Mouse (Mus musculus): ENCODE results near the gene Tbxas1. TPM values are rescaled to one million over a fixed set of nuclear protein-coding genes. Genes with fewer than 3 reads are reported as not detected.

The Tbxas1 gene
- polyA plus RNA-seq, 1 experiment from 2014 or later, result 3.4 TPM

DNA sequence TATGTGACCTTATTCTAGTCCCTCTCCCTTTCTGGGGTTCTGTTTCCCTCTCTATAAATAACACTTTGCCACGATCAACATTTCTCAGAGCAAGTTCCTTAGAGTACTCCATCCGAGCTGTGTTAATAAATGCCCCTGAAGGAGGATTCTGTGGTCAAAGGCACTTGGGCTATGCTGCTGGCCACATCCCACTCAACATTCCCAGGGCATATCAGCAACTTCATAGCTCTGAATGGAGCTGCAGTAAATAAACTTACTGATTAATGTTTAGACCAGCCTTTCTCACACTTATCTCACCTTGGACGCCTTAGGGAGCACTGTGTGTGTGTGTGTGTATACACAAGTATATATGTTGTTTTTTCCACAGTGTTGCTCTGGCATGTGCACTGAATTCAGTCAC is 42.2 kb downstream of the Tbxas1 start:
- Histone ChIP-seq H3K4me3 (no peak overlapping the region), H3K27ac (peak overlapping the region; percentile 6; the same call in 1 of the 2 replicates), H3K36me3 (no peaks in the 10 kb centered on the region), H3K4me2 (no peak overlapping the region), H3K4me1 (peaks cover 33% of the 10 kb centered on the region), H3K9me3 (no peaks in the 10 kb centered on the region), H3K9ac (no peak overlapping the region), H3K27me3 (no peaks in the 10 kb centered on the region)
- no peak for ATAC-seq (ENCODE audit: borderline replicate concordance, extremely low read depth, low FRiP score, low TSS enrichment)
- 35% methylated on average over 3 of the region's 3 CpGs for WGBS

DNA sequence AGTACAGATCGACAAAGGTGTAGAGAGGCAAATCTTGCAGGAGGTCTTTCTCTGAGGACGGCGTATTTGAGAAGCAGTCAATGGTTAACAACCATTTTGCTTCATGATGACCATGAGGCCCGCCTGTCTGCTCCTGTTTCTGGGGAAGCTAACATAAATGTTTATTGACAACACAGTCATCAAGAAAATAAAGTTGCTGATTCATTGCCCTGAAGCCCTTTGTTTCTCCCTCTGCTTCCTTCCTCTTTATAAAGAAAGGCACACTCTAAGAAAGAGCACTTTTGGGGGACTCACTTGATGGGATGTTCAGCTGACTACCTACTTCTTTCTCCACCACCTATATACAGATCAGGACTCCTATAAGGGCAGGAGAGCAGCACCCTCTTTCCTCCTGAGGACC is 43.5 kb downstream of the Tbxas1 start:
- Histone ChIP-seq H3K27ac (peak overlapping the region; percentile 78), H3K4me3 (no peak overlapping the region), H3K4me2 (no peak overlapping the region), H3K9me3 (no peaks in the 10 kb centered on the region), H3K4me1 (peaks cover 27% of the 10 kb centered on the region), H3K27me3 (no peaks in the 10 kb centered on the region), H3K9ac (no peak overlapping the region), H3K36me3 (no peaks in the 10 kb centered on the region)
- ATAC-seq (ENCODE audit: borderline replicate concordance, extremely low read depth, low FRiP score, low TSS enrichment), result no peak
- 75% methylated on average over 4 of the region's 4 CpGs for WGBS

DNA sequence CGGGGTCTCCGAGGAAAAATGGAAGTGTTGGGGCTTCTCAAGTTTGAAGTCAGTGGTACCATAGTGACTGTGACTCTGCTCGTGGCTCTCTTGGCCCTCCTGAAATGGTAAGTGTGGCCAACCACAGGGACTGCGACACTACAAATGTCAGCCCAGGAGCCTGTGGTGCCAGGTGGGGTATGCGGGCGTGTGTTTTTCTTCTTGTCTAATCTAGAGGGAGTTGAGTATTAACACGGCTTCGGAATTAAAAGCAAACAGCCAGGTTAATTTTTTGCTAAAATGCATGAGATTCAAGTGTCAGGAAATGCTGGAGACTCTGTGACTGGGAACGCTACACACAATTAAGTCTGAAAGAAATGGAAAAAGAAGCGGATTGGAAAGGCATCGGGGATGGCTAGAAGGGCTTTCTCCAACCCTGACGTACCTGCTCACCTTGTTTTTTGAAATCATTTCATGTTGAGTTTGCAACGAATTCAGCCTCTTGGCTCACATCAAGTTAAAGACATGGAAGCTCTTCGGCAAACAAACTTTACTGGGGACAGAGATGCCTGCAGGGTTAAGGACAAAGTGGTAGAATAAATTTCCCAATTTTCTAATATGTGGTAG is 44.0 kb downstream of the Tbxas1 start:
- H3K9me3 ChIP-seq, result no peaks in the 10 kb centered on the region
- ATAC-seq (ENCODE audit: borderline replicate concordance, extremely low read depth, low FRiP score, low TSS enrichment), result no peak
- no peak overlapping the region for H3K4me3 ChIP-seq
- H3K27ac ChIP-seq, result peak overlapping the region; percentile 78
- H3K27me3 ChIP-seq, result no peaks in the 10 kb centered on the region
- peaks cover 27% of the 10 kb centered on the region for H3K4me1 ChIP-seq
- no peaks in the 10 kb centered on the region for H3K36me3 ChIP-seq
- H3K9ac ChIP-seq, result no peak overlapping the region
- WGBS, result 57% methylated on average over 14 of the region's 14 CpGs
- no peak overlapping the region for H3K4me2 ChIP-seq

DNA sequence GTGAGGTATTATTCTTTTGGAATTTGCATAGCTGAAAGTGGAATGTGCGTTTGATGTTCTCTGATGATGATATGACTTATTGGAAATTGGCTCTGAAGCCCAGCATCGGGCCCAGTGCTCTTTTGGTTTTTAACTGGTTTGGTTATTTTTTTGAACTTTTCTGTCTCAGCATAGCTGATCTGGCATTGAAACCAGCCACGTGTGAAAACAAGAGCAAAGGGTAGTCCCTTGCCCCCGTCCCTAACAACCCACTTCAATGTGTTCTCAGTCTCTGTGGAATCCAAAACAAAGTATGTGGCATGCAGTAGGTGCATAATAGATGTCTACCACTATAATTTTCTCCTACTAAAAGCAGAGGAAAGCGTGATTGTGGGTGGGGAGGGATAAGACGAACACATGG is 44.9 kb downstream of the Tbxas1 start:
- Histone ChIP-seq H3K4me3 (no peak overlapping the region), H3K9ac (no peak overlapping the region), H3K27me3 (no peaks in the 10 kb centered on the region), H3K9me3 (no peaks in the 10 kb centered on the region), H3K36me3 (no peaks in the 10 kb centered on the region), H3K4me2 (no peak overlapping the region), H3K4me1 (peaks cover 27% of the 10 kb centered on the region), H3K27ac (peak overlapping the region; percentile 78; the same call in 1 of the 2 replicates)
- 74% methylated on average over 6 of the region's 6 CpGs for WGBS
- no peak for ATAC-seq (ENCODE audit: borderline replicate concordance, extremely low read depth, low FRiP score, low TSS enrichment)

DNA sequence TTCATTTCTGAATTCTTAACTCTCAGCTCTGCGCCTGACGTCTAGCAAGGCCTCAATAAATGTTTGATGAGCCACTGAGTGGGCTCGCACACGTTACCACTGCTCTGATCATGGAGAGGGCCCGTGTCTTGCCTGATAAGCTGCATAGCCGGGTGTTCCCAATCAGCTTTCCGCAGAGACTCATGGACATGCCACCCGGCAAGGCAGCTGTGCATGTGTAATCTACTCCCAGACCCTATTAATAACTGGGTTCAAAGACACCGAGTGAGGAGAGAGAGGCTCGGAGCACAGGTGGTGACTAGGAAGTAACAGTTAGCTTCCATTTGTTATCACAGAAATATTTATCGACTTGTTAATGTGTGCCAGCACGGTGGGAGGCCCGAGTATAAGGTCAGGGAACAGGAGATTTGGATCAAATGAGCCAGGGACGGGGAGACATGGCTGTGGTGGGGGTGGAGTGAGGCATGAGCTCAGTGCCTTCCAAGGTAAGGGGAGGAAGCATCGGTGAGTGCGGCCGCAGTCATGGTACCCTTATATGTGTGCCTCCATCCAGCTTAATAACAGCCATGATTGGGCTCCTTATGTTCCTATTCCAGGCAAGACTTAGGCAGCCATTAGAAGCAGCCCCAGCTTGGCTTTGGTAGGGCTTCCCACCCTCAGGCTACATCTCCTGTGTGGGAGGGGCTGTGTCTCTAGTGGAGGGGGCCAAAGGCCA is 46.0 kb downstream of the Tbxas1 start:
- Histone ChIP-seq H3K4me2 (no peak overlapping the region), H3K27me3 (no peaks in the 10 kb centered on the region), H3K9me3 (no peaks in the 10 kb centered on the region), H3K27ac (peak overlapping the region; percentile 42; the same call in 1 of the 2 replicates), H3K4me3 (no peak overlapping the region), H3K4me1 (peaks cover 24% of the 10 kb centered on the region), H3K36me3 (no peaks in the 10 kb centered on the region), H3K9ac (no peak overlapping the region)
- 39% methylated on average over 17 of the region's 17 CpGs for WGBS
- no peak for ATAC-seq (ENCODE audit: borderline replicate concordance, extremely low read depth, low FRiP score, low TSS enrichment)

DNA sequence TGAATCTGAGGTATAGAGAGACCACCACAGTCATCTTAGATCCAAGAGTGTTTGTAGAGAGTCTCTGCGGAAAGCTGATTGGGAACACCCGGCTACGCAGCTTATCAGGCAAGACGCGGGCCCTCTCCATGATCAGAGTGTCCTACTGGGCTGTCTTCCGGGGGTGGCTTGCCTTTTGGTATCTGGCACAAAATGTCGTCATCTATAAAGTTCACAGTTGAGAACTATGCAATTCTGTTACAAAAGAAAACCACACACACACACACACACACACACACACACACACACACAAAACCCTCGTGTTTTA is 46.6 kb downstream of the Tbxas1 start:
- ATAC-seq (ENCODE audit: borderline replicate concordance, extremely low read depth, low FRiP score, low TSS enrichment), result no peak
- H3K4me2 ChIP-seq, result no peak overlapping the region
- H3K4me3 ChIP-seq, result no peak overlapping the region
- H3K9me3 ChIP-seq, result no peaks in the 10 kb centered on the region
- H3K9ac ChIP-seq, result no peak overlapping the region
- H3K36me3 ChIP-seq, result no peaks in the 10 kb centered on the region
- no peak overlapping the region for H3K27ac ChIP-seq
- H3K4me1 ChIP-seq, result peaks cover 23% of the 10 kb centered on the region
- 75% methylated on average over 8 of the region's 8 CpGs for WGBS
- H3K27me3 ChIP-seq, result no peaks in the 10 kb centered on the region

DNA sequence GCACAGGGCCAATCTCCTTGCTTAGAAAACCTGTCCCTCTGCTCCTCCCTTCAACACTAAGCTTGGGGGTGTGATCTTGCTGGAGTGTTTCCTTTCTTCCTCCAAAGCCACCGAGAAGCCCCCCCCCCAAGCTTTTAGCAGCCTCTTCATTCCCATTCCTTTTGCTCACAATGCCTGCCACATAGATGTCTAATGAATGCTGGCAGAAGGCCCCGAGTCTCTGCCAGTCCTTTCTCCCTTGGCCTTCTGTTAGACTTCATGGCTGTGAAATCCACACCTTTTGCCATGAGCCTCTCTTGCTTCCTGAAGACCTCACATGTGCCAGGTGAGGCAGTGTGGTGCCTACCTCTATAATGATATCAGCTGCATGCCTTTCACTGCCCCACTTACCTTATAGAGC is 47.3 kb downstream of the Tbxas1 start:
- no peak overlapping the region for H3K4me3 ChIP-seq
- no peak overlapping the region for H3K9ac ChIP-seq
- no peaks in the 10 kb centered on the region for H3K9me3 ChIP-seq
- H3K36me3 ChIP-seq, result no peaks in the 10 kb centered on the region
- no peak overlapping the region for H3K27ac ChIP-seq
- no peak for ATAC-seq (ENCODE audit: borderline replicate concordance, extremely low read depth, low FRiP score, low TSS enrichment)
- no peaks in the 10 kb centered on the region for H3K27me3 ChIP-seq
- WGBS, result 52% methylated on average over 2 of the region's 2 CpGs
- H3K4me2 ChIP-seq, result no peak overlapping the region
- H3K4me1 ChIP-seq, result peaks cover 19% of the 10 kb centered on the region

DNA sequence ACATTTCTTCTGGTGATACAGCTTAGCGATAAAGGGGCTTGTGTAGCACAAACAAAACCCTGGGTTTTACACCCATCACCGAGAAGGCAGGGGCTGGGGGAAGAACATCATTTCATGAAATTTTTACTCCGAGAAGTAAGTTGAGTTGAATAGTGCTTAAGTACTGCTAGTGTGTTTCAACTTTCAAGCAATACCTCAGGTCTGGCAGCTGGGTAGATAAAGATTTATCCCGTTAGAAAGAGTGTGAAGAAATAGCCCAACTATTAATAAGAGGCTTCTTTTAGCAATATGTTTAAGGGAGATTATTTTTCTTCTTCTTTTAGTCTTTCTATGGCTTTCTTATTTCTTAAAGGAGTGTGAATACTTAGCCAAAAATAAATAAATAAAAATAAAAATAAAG is 48.2 kb downstream of the Tbxas1 start:
- H3K9ac ChIP-seq, result no peak overlapping the region
- peak overlapping the region; percentile 76 for H3K27ac ChIP-seq
- no peaks in the 10 kb centered on the region for H3K9me3 ChIP-seq
- H3K4me2 ChIP-seq, result no peak overlapping the region
- peaks cover 14% of the 10 kb centered on the region; the same call in 1 of the 2 replicates for H3K4me1 ChIP-seq
- ATAC-seq (ENCODE audit: borderline replicate concordance, extremely low read depth, low FRiP score, low TSS enrichment), result no peak
- H3K4me3 ChIP-seq, result no peak overlapping the region
- WGBS, result 62% methylated on average over 4 of the region's 4 CpGs
- no peaks in the 10 kb centered on the region for H3K27me3 ChIP-seq
- H3K36me3 ChIP-seq, result no peaks in the 10 kb centered on the region

DNA sequence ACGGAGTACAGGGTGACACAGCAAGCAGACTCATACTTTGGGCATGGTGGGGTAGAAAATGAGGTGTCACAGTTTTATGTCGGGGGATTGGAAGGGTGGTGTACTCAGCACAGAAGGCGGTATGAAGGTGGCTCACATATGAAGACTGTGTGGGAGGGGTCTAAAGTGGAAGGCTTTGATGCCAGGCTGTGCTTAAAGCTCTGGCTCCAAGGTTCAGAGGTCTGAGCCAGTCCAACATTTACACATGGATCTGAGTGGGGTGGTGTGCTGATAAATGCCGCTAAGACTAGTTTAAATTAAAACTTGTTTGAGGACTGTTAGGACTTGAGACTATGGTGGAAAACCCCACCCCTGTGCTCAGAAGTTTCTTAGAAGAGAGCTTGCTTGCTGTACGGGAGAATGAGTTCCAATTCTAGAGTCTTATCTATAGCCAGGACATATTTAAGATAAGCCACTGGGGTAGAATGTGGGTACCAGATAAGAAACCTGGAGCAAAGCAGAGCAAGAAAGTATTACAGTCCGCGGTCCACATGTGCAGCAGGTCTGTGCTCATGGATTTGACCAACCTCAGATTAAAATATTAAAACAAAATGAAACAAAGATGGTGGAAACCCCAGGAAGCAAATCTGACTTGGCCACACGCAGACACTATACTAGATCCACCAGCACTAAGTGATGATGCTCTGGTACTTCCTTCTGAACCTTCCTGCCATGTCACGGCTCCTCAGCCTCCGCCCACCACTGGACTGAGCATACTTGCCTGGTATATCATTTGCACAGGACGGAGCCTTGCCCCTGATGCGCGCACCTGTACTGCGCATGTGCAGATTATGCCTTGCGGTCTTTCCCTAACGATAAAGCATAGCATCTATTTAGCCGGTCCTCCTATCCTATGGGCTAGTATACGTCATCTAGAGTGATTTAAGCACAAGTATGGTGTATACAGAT is 48.9 kb downstream of the Tbxas1 start:
- H3K4me1 ChIP-seq, result peaks cover 7% of the 10 kb centered on the region; the same call in 1 of the 2 replicates
- no peaks in the 10 kb centered on the region for H3K27me3 ChIP-seq
- WGBS, result 69% methylated on average over 18 of the region's 18 CpGs
- ATAC-seq (ENCODE audit: borderline replicate concordance, extremely low read depth, low FRiP score, low TSS enrichment), result peak; percentile 69
- H3K4me2 ChIP-seq, result 0 out of 2 replicates have a peak overlapping the region, but pooled peaks have one; percentile 9
- H3K9ac ChIP-seq, result no peak overlapping the region
- H3K27ac ChIP-seq, result peak overlapping the region; percentile 76
- no peaks in the 10 kb centered on the region for H3K36me3 ChIP-seq
- no peaks in the 10 kb centered on the region for H3K9me3 ChIP-seq
- H3K4me3 ChIP-seq, result no peak overlapping the region

DNA sequence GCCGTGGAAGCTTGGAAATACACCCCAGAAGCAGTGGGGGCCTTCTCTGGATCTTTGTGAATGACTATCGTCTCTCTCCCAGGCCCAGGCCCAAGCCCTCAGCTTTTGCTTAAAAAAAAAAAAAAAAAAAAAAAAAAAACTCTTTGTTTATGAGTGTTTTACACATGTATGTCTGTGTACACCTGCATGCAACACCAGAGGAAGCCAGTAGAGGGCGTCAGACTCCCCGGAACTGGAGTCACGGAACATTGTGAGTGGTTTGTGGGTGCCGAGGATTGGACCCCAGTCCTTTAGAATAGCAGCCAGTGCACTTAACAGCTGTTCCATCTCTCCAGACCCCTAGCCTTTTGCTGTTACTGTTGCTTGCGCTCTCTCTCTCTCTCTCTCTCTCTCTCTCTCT is 50.5 kb downstream of the Tbxas1 start:
- Histone ChIP-seq H3K4me3 (0 out of 2 replicates have a peak overlapping the region, but pooled peaks have one; percentile 11), H3K27ac (no peak overlapping the region), H3K4me2 (peak overlapping the region; percentile 36), H3K27me3 (no peaks in the 10 kb centered on the region), H3K36me3 (no peaks in the 10 kb centered on the region), H3K4me1 (0 out of 2 replicates have a peak, but pooled peaks cover 7% of the 10 kb centered on the region), H3K9ac (no peak overlapping the region), H3K9me3 (no peaks in the 10 kb centered on the region)
- no peak for ATAC-seq (ENCODE audit: borderline replicate concordance, extremely low read depth, low FRiP score, low TSS enrichment)
- 56% methylated on average over 7 of the region's 7 CpGs for WGBS

DNA sequence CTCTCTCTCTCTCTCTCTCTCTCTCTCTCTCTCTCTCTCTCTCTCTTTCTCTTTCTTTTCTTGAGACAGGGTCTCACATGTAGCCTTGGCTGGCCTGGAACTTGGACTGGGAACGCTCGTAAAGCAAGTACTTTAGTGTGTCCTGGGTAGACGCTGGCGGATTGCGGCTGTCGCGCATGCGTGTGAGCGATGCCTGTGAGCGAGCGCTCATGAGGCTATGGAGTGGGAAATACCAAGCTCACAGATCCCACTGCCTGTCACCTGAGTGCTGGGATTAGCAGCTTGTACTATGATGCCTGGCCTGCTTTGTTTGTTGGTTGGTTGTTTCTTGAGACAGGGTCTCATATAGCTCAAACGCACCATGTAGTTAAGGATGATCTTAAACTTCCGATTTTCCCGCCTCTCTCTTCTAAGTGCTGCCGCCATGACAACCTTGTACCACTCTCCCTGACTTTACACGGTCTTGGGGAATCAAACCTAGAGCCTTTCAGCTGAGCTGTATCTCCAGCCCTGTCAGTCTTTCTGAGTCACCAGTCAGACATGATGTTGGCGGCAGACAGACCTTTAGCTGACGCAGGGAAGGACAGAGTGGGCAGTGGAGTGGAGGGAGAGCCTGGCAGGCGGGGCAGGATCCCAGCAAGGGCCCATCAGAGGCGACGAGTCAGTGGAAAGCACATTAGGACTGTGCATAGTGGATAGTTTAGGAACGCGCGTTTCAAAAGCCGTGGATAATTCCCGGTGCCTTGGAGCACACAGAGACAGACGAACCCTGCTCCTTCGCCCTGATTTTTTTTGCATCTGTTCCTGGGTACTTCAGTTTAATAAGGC is 51.1 kb downstream of the Tbxas1 start:
- Histone ChIP-seq H3K4me2 (peak overlapping the region; percentile 36), H3K36me3 (no peaks in the 10 kb centered on the region), H3K9me3 (no peaks in the 10 kb centered on the region), H3K27me3 (no peaks in the 10 kb centered on the region), H3K4me3 (peak overlapping the region; percentile 11; the same call in 1 of the 2 replicates), H3K27ac (no peak overlapping the region), H3K4me1 (0 out of 2 replicates have a peak, but pooled peaks cover 6% of the 10 kb centered on the region), H3K9ac (no peak overlapping the region)
- ATAC-seq (ENCODE audit: borderline replicate concordance, extremely low read depth, low FRiP score, low TSS enrichment), result 0 out of 2 replicates have a peak, but pooled peaks have one; percentile 12
- 49% methylated on average over 28 of the region's 28 CpGs for WGBS
